Mouse (Mus musculus) spleen, embryonic (tissue): Measurements from ENCODE around the gene Adamts12.

Experiments
- CTCF ChIA-PET: fragments of 350-600 bp; sonication (Branson Sonifier 250); formaldehyde crosslinking; loops from one replicate; lab custom pipeline; 2022; lab: Charles Lee

The Adamts12 gene

GRCm38 (mm10) chr15:11082961-11083569 is 18.5 kb downstream of the Adamts12 start:
- CTCF ChIA-PET = no interaction called here

GRCm38 (mm10) chr15:11083678-11084077 is 19.1 kb downstream of the Adamts12 start:
- CTCF ChIA-PET = no interaction called here

DNA sequence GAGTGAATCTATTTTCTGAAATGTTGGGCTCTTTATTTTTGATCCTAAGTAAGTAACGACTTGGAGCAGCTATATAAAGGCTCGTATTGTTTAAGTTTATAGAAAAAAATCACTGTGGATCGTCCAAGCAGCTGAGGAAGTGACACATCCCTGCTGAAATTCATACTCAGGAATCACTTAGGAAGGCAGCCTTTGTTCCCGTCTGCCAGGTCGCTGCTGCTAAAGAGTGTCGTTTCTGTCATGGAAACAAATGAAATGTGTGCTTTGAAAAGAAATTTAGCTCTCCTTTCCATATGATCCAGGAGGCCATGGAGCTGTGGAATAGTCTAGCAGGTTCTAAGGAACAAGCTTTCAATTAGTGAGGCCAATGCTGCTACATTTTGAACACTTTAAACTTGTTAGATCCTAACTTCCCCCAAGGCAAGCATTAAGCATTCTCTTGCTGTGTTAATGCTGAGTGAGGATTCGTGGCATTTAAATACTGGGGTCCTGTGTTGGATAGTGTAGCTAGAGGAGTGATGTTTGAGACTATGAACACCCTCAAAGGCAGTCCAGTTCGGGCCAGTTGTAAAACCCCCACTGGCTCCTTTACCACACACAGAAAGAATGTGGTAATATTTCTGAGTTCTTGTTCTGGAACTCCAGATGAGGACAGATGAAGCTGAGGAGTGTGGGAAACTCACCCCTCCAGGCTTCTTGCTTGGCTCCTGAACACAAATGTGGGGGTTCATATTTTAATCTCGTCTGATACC is 19.8 kb downstream of the Adamts12 start:
- CTCF ChIA-PET = no interaction called here

DNA sequence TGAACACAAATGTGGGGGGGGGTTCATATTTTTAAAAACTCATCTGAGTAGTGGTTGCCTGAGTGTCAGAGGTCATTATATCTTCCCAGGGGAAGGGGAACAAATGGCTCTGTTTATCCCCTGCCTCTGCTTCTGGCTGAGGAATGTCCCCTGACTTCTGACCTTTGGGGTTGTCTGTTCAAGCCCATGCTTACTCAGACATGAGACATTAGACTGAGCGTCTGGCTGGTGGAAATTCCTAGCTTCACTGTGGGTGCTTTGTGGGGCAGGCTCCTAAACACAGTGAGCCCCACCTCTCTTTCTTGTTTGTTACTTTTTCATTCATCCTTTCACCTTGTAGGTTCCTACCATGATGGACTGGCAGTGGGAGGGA is 20.4 kb downstream of the Adamts12 start:
- CTCF ChIA-PET = no interaction called here

DNA sequence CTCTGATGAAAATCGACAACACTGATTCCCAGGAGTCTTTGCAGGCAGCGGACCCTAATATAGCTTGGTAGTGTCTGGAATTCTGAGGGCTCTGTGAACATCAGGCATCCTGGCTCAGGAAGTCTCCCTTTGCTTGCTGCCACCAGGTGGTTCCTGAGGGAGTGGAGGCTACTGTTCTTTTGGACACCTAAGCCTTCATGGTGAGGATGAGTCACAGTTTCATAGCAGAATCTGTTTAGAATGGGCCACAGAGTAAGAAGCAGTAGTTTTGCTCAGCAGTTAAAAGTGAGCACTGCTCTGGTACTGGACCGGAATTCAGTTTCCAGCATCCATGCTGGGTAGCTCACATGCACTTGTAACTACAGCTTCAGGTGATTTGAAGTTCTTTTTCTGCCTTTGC is 24.9 kb downstream of the Adamts12 start:
- CTCF ChIA-PET = no interaction called here

DNA sequence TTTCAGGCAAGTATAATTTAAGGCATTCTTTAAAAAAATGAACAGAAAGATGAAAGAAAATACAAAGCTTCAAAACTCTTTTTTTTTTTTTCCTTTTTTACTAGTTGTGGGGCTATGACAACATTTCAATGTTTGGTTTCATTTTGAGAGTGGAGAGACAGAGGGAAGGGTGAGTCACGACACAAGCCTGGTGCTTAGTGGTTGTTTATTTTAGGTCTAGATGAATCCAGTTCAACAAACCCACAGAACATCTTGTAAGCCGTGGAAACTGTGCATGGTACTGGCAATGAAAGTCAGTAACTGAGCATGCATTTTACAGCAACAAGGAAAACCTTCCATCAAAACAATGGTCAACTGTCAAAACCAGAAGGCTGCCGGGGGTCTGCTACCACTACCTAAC is 31.0 kb downstream of the Adamts12 start:
- CTCF ChIA-PET = no interaction called here

DNA sequence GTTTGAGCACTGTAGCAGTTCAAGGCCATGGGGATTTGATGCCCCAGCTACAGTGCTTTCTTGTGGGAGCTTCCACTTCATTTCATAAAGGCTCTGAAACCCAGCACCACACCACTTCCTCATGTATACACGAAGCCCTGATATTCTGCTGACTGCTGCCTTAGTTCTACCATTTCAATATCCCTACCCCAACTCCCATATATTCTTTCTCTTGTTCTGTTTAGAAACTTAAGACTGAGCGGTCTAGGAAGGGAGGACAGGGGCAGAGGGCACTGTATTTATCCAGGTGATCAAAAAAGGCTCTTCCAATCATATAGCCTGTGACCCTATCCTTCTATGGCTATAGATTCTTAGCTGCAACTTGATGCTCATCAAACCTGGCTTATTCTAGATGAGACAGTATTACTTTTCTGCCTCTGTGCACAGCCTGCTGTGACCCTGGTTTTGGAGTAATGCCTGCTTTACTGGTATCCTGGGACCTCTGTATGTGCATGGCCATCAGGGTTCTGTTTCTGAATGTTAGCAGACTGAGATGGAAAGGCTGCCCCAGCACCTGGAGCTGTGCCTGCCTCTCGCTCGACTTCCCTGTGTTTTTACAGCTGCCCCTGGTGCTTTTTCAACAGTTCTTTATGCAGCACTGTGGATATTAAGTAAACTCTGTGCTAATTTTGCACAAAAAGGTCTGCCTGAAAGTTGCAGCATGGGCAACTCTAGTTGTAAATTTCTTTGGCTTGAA is 33.5 kb downstream of the Adamts12 start:
- CTCF ChIA-PET = no interaction called here

DNA sequence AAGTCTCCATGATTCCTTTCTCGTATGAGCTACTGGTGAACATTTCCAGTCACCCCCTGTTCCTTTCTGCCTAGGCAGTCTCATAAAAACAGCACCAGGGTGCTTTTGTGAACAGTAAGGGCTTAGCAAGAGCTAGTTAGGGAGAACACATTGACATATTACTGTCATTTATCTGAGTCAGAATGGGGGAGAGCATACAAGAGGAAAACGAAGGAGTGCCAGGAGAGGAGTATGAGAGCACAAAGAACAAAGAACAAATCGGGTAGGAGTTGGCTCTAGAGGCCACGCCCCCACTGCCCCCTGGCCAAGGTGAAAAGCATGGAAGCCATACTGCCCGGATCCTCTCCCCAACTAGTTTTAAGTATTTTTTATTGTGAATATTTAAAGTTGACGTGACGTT is 34.4 kb downstream of the Adamts12 start:
- CTCF ChIA-PET = no interaction called here

DNA sequence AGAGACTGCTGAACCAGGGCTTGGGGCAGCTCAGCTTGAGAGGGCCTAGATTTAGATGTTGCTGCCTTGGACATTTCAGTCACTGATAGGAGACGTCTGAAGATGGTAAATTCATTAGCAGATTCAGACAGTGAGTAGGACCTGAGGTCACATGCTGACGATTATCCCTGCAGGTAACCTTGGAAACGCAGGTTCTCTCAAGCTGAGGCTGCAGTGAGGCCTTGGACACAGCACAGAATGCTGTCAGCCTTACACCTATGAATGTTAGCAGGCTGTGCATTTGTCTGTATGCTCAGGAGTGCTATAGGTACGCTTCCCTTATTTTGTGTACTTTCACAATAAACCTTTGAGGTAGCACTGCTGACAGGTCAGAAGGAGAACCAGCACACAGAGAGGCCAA is 36.3 kb downstream of the Adamts12 start:
- CTCF ChIA-PET = no interaction called here

DNA sequence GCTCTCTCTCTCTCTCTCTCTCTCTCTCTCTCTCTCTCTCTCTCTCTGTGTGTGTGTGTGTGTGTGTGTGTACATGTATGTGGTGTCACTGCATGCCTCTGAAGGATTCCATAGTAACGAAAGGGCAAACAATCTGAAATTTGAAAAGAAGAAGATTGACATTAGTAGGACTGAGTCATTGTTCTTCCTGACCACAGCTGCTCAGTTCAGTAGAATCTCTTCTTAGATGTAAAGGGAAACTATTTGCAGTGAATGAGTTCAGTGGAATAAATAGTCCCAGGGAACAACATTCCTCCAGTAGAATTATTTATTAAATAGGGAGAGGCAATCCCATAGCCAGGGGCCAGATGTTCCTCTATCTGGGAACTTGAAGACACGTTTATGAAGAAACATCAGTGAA is 40.5 kb downstream of the Adamts12 start:
- CTCF ChIA-PET = no interaction called here

DNA sequence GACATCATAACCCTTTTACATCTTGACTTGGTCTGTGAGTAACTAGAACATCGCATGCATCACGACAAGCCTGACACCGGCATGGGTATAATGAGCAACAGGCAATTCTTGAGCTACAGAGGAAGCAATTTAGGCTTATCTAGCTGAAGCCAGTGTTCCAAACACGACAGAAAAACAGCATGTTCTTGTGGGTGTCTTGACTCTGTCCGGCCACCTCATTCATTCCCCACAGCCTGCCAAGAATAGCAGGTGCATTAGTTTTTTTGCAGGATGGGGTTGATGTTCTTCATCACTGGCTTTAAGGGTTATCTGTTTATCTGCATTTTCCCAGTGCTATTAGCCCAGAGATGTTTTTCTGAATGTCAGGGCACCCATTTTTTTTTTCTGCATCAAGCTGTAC is 42.8 kb downstream of the Adamts12 start:
- CTCF ChIA-PET = no interaction called here

- CTCF ChIA-PET = no interaction called here
Observed at GRCm38 (mm10) chr15:11114631-11115197, 50.1 kb downstream of the Adamts12 start.

GRCm38 (mm10) chr15:11116303-11116702 is 51.7 kb downstream of the Adamts12 start:
- CTCF ChIA-PET = interaction anchor here (0.6 kb wide), 1 partner anchor 891 kb away, joined by 4 read pairs; no protein-coding TSS in a partner anchor

GRCm38 (mm10) chr15:11116853-11117252 is 52.3 kb downstream of the Adamts12 start:
- CTCF ChIA-PET = interaction anchor here (0.6 kb wide), 1 partner anchor 892 kb away, joined by 4 read pairs; no protein-coding TSS in a partner anchor

DNA sequence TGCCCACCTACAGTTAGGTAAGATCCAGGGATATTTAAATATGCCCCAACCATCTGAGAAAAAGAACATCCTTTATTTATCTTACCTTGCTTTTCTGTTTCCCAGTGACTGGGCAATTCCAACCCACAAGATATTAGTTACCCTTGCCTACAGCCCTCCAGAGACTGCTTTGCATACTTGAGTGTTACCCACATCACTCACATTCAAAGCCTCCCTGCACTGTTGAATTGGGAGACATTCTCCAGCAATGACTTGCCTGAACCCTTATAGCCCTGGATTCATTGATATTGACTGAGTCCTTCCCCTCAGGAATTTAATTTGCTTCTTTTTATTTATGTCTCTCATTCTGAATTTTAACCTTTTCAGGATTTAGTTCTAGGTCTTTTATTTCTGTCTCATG is 53.8 kb downstream of the Adamts12 start:
- CTCF ChIA-PET = no interaction called here

DNA sequence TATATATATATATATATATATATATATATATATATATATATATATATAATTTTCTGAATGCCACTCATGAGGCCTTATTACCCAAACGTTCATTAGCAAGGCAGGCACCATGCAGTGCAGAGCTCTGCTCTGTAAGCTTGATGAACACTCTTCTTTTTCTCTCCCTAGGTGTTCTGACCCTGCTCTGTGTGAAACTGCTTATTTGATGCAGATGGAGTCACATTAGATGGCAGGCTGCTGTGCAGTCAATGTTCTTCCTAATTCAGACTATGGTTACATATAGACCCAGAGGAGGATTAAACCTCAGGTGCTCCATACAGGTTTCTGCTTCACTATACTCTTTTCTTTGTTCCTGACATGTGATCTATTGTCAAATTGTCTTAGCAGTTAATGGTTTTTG is 57.1 kb downstream of the Adamts12 start:
- CTCF ChIA-PET = no interaction called here

DNA sequence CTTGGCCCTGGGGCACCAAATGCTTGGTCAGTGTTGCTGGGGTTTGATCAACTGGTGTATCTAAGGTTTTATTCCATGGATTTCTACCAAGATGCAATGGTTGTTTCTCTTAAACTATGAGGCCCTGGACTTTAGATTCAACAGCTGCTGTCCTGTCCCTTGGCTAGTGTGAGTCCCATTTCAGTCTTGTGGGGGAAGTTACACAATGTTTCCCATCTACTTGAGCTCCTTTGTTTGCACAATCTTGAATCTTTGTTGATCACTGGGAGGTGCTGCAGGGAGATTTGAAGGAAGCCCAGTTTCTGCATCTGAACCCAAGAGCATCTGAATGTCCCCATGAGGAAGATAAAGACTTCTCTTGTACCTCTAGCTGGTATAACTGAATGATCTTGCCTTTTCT is 60.8 kb downstream of the Adamts12 start:
- CTCF ChIA-PET = interaction anchor here (0.7 kb wide), 1 partner anchor 182 kb away, joined by 3 read pairs; no protein-coding TSS in a partner anchor

- CTCF ChIA-PET = no interaction called here
Observed at GRCm38 (mm10) chr15:11128457-11128856, 63.9 kb downstream of the Adamts12 start.

GRCm38 (mm10) chr15:11132586-11133558 is 68.3 kb downstream of the Adamts12 start:
- CTCF ChIA-PET = no interaction called here

DNA sequence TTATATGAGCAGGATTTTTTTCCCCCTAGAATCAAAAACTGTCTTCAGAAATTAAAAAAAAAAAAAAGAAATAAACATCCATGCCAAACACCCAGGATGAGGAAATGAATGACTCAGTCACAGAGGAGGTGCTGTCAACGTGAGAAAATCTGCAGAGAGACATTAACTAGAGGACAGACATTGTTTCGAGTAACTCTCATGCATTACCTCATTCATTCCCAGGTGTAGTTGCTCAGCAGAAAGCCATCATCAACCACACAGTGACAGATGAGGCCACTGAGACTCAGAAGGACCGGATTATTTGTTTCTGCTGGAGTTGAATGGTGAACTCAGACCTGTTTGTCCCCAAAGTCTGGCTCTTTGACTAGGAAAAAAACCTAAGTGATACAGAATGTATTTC is 81.0 kb downstream of the Adamts12 start:
- CTCF ChIA-PET = no interaction called here

DNA sequence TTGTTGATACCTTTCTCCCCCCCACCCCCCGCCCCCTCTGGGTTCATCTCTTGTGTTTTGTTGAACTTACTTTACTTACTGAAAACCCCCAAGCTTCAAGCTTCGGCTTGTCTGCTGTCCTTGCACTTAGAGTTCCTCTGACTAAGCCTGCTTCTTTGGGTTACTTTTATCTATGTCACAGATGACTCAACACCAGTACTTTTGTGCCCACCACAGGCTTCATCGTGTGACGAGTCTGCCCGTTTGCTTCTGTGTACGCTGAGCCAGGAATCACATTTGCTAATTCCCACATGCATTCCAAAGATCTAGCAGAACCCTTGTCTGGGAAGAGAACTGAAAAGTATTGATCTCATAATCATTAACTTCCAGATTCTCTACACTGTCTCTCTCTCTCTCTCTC is 94.8 kb downstream of the Adamts12 start:
- CTCF ChIA-PET = no interaction called here
